Mouse (Mus musculus): ENCODE measurements at regions not wholly inside any gene's neighbourhood (a gene's known extent, or its start where the extent isn't known, plus 50 kb on each side); places are given as distances from the start of the nearest gene placed in this dataset.

- TF ChIP-seq POLR2A (IDR thresholded peaks at IDR 0.05; ENCODE audit: borderline replicate concordance, extremely low read depth, insufficient read depth, insufficient read length, poor library complexity, severe bottlenecking) (no peak), CTCF (IDR thresholded peaks at IDR 0.05; ENCODE audit: borderline replicate concordance, extremely low read depth, insufficient read depth, insufficient read length) (no peak)
Observed at GRCm38 (mm10) chr17:45285621-45286189, 147.8 kb downstream of the Cdc5l start.
